Mouse (Mus musculus) neural tube, embryonic 15.5 days (tissue): ENCODE measurements around the gene Cfap74. TPM values are rescaled to one million over a fixed set of nuclear protein-coding genes. Genes with fewer than 3 reads are reported as not detected.

Source experiments
- ATAC-seq: fragments of 200-750 bp; cut with Nextera tagmentation; 2 replicates; pipeline ENCODE4 v1.8.0; 2017; ENCODE audit warnings: mild to moderate bottlenecking, moderate TSS enrichment, moderate library complexity; ENCODE audit not compliant: low FRiP score
- H3K27ac ChIP-seq: fragments of 300-500 bp; sonication (generic); replicated peaks from 2 replicates; pipeline ENCODE4 v1.5.1; 2015; ENCODE audit warnings: mild to moderate bottlenecking, inconsistent platforms
- H3K27me3 ChIP-seq: fragments of 300-500 bp; sonication (generic); replicated peaks from 2 replicates; pipeline ENCODE4 v1.6.1; 2015; ENCODE audit warnings: inconsistent platforms
- H3K36me3 ChIP-seq: fragments of 300-500 bp; sonication (generic); 2 replicates; pipeline ENCODE4 v1.6.1; 2015; ENCODE audit warnings: inconsistent platforms
- H3K4me1 ChIP-seq: fragments of 300-500 bp; sonication (generic); 2 replicates; pipeline ENCODE4 v1.6.1; 2015; ENCODE audit warnings: inconsistent platforms
- H3K4me2 ChIP-seq: fragments of 300-500 bp; sonication (generic); 2 replicates; pipeline ENCODE4 v1.6.1; 2015; ENCODE audit warnings: inconsistent platforms, mild to moderate bottlenecking, moderate library complexity
- H3K4me3 ChIP-seq: fragments of 300-500 bp; sonication (generic); replicated peaks from 2 replicates; pipeline ENCODE4 v1.5.1; 2015; ENCODE audit warnings: mild to moderate bottlenecking, inconsistent platforms
- H3K9ac ChIP-seq: fragments of 300-500 bp; sonication (generic); replicated peaks from 2 replicates; pipeline ENCODE4 v1.6.1; 2015; ENCODE audit warnings: mild to moderate bottlenecking, inconsistent platforms
- H3K9me3 ChIP-seq: fragments of 300-500 bp; sonication (generic); replicated peaks from 2 replicates; pipeline ENCODE4 v1.6.1; 2016; ENCODE audit warnings: inconsistent platforms
- WGBS: fragments of 180-500 bp; shearing (Covaris S2); methylation state at CpG from one replicate; pipeline ENCODE4 v1.1.7; 2015; ENCODE audit warnings: mixed read lengths; 5-methylcytosine and 5-hydroxymethylcytosine counted together
- polyA plus RNA-seq: library from polyadenylated mRNA; unstranded; fragments of >200 nt; fragmentation: Nextera tagmentation; extraction: Ambion mirVana; gene quantifications from 2 replicates; pipeline ENCODE4 v1.2.1, GENCODE M21; 2015

Cfap74 gene
- 4.4 TPM in 2 replicates for polyA plus RNA-seq

- Histone ChIP-seq H3K36me3 (no peaks in the 10 kb centered on the region), H3K9me3 (no peaks in the 10 kb centered on the region), H3K27me3 (no peaks in the 10 kb centered on the region), H3K4me2 (peak within 1 kb of the TSS; percentile 76), H3K9ac (peak within 1 kb of the TSS; percentile 33), H3K4me1 (peaks cover 10% of the 10 kb centered on the region; the same call in 1 of the 2 replicates), H3K27ac (peak within 1 kb of the TSS; percentile 70), H3K4me3 (peak within 1 kb of the TSS; percentile 58)
- ATAC-seq = peak; percentile 99
- under 1% methylated on average over 35 of the region's 35 CpGs for WGBS
Observed at GRCm38 (mm10) chr4:155409058-155409776, at the start of gene Cfap74. Cfap74 (plus strand) TSS chr4:155409190.

GRCm38 (mm10) chr4:155359560-155360464, 49.2 kb upstream of the Cfap74 start:
- ATAC-seq = no peak
- Histone ChIP-seq H3K4me3 (no peak overlapping the region), H3K4me1 (peaks cover 15% of the 10 kb centered on the region), H3K9me3 (no peaks in the 10 kb centered on the region), H3K4me2 (no peak overlapping the region), H3K36me3 (no peaks in the 10 kb centered on the region), H3K27me3 (peaks cover 69% of the 10 kb centered on the region), H3K9ac (no peak overlapping the region), H3K27ac (no peak overlapping the region)
- WGBS = 48% methylated on average over 12 of the region's 12 CpGs

GRCm38 (mm10) chr4:155360856-155361255, 48.1 kb upstream of the Cfap74 start:
- Histone ChIP-seq H3K4me2 (peak overlapping the region; percentile 64), H3K4me3 (peak overlapping the region; percentile 43), H3K9me3 (no peaks in the 10 kb centered on the region), H3K9ac (no peak overlapping the region), H3K4me1 (peaks cover 15% of the 10 kb centered on the region), H3K36me3 (no peaks in the 10 kb centered on the region), H3K27me3 (peaks cover 69% of the 10 kb centered on the region), H3K27ac (no peak overlapping the region)
- ATAC-seq = no peak
- WGBS = under 1% methylated on average over 42 of the region's 42 CpGs

- peaks cover 74% of the 10 kb centered on the region for H3K27me3 ChIP-seq
- no peak within 1 kb of the TSS for H3K27ac ChIP-seq
- ATAC-seq = peak; percentile 86
- peak within 1 kb of the TSS; percentile 64 for H3K4me2 ChIP-seq
- H3K9ac ChIP-seq = no peak within 1 kb of the TSS; the same call in 1 of the 2 replicates
- peaks cover 15% of the 10 kb centered on the region for H3K4me1 ChIP-seq
- H3K9me3 ChIP-seq = no peaks in the 10 kb centered on the region
- under 1% methylated on average over 50 of the region's 51 CpGs for WGBS
- peak within 1 kb of the TSS; percentile 43 for H3K4me3 ChIP-seq
- no peaks in the 10 kb centered on the region for H3K36me3 ChIP-seq
Observed at GRCm38 (mm10) chr4:155361303-155361791, 47.6 kb upstream of the Cfap74 start, which contains the start of gene Prkcz. Prkcz (minus strand) TSS chr4:155361361.

GRCm38 (mm10) chr4:155362443-155362842, 46.5 kb upstream of the Cfap74 start:
- no peak overlapping the region for H3K4me3 ChIP-seq
- peaks cover 15% of the 10 kb centered on the region for H3K4me1 ChIP-seq
- no peak overlapping the region for H3K27ac ChIP-seq
- peaks cover 80% of the 10 kb centered on the region for H3K27me3 ChIP-seq
- WGBS = 46% methylated on average over 5 of the region's 5 CpGs
- no peak overlapping the region for H3K4me2 ChIP-seq
- ATAC-seq = no peak
- no peak overlapping the region for H3K9ac ChIP-seq
- H3K36me3 ChIP-seq = no peaks in the 10 kb centered on the region
- H3K9me3 ChIP-seq = no peaks in the 10 kb centered on the region

DNA sequence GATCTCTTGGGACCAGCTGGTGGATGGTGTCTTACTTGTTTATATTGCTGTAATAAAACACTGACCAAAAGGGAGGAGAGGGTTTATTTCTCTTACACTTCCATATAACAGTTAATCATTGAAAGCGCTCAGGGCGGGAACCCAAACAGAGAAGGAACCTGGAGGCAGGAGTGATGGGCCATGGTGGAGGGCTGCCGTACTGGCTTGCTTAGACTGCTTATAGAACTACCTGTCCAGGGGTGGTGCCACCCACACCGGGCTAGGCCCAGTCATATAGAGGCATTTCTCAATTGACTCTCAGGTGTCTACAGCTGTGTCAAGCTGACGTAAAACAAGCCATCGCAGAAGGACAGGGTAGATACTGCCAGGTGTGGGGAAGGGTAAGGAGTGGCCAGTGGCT, 42.2 kb upstream of the Cfap74 start:
- Histone ChIP-seq H3K9me3 (no peaks in the 10 kb centered on the region), H3K4me2 (no peak overlapping the region), H3K4me3 (no peak overlapping the region), H3K27ac (no peak overlapping the region), H3K36me3 (no peaks in the 10 kb centered on the region), H3K27me3 (peaks cover 38% of the 10 kb centered on the region), H3K4me1 (peaks cover 5% of the 10 kb centered on the region), H3K9ac (no peak overlapping the region)
- WGBS = 79% methylated on average over 6 of the region's 6 CpGs
- no peak for ATAC-seq

GRCm38 (mm10) chr4:155367739-155368138, 41.3 kb upstream of the Cfap74 start:
- Histone ChIP-seq H3K4me2 (no peak overlapping the region), H3K27me3 (peaks cover 28% of the 10 kb centered on the region), H3K4me1 (no peaks in the 10 kb centered on the region), H3K27ac (no peak overlapping the region), H3K9me3 (no peaks in the 10 kb centered on the region), H3K9ac (no peak overlapping the region), H3K36me3 (no peaks in the 10 kb centered on the region), H3K4me3 (no peak overlapping the region)
- 90% methylated on average over 9 of the region's 9 CpGs for WGBS
- ATAC-seq = no peak

GRCm38 (mm10) chr4:155368684-155369083, 40.3 kb upstream of the Cfap74 start:
- ATAC-seq = no peak
- no peak overlapping the region for H3K27ac ChIP-seq
- peaks cover 19% of the 10 kb centered on the region for H3K27me3 ChIP-seq
- peak overlapping the region; percentile 2; the same call in 1 of the 2 replicates for H3K4me2 ChIP-seq
- no peaks in the 10 kb centered on the region for H3K9me3 ChIP-seq
- no peak overlapping the region for H3K9ac ChIP-seq
- WGBS = 25% methylated on average over 12 of the region's 12 CpGs
- H3K36me3 ChIP-seq = no peaks in the 10 kb centered on the region
- H3K4me1 ChIP-seq = no peaks in the 10 kb centered on the region
- no peak overlapping the region for H3K4me3 ChIP-seq

- Histone ChIP-seq H3K4me2 (no peak overlapping the region), H3K27me3 (peaks cover 9% of the 10 kb centered on the region; the same call in 1 of the 2 replicates), H3K4me3 (no peak overlapping the region), H3K36me3 (no peaks in the 10 kb centered on the region), H3K9ac (no peak overlapping the region), H3K4me1 (no peaks in the 10 kb centered on the region), H3K27ac (no peak overlapping the region), H3K9me3 (no peaks in the 10 kb centered on the region)
- ATAC-seq = no peak
- WGBS = 88% methylated on average over 15 of the region's 15 CpGs
Observed at GRCm38 (mm10) chr4:155370737-155371715, 38.0 kb upstream of the Cfap74 start.

DNA sequence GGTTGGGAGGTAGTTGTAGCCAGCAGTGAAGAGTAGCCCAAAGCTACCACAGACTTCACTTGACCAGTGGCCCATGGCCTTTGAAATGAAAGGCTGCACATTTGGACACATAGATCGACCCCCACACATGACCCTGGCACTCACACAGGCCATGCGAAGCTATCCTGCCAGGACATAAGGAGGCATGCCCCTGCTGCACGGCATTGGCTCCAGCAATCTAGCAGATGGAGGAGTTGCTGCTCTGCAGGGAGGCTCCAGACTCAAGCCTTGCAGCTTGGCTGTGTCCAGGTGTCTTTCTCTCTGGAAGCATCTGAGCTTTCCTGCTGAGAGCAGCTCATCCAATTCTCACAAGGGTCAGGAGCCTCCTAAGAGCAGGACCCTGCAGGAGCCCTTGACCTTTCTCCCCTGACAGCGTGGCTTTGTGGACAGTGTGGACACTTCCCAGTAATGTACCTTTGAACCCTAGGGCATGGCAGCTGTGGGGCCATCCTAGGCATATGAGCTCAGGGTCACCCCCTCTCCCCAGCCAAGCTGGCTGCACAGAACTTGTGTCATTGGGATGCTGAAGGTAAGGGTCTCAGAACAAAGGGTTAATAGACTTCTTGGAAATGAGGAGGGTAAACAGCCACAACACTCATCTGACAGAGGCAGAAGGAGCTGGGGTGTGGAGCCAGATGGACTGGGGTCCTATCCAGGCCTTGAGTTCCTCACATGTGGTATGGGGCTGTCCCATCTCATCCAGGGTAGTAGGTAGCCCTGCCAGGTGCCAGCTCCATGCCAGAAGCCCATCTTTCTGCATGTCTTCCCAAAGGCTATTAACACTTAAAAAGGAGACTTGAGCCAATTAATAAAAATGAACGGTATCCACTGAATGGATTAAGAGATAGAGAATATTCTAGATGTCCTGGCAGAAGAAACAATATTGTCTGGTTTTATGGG, 36.9 kb upstream of the Cfap74 start:
- no peak overlapping the region for H3K4me2 ChIP-seq
- 84% methylated on average over 5 of the region's 5 CpGs for WGBS
- ATAC-seq = no peak

More for the DNA sequence above, 36.9 kb upstream of the Cfap74 start:
- no peak overlapping the region for H3K4me3 ChIP-seq
- no peaks in the 10 kb centered on the region for H3K36me3 ChIP-seq
- H3K4me1 ChIP-seq = no peaks in the 10 kb centered on the region
- H3K9ac ChIP-seq = no peak overlapping the region
- no peak overlapping the region for H3K27ac ChIP-seq
- no peaks in the 10 kb centered on the region for H3K9me3 ChIP-seq
- peaks cover under 1% of the 10 kb centered on the region; the same call in 1 of the 2 replicates for H3K27me3 ChIP-seq
